Mouse (Mus musculus) cortical plate, adult 2 months (tissue): ENCODE data around the gene Ascc1.

Source experiments
- CTCF ChIP-seq: fragments of 200-500 bp; IDR thresholded peaks from 2 replicates; pipeline ENCODE4 v1.5.1; 2011; ENCODE audit warnings: mild to moderate bottlenecking, control low read depth, low read length; ENCODE audit not compliant: insufficient read depth; ENCODE audit errors: extremely low read depth
- POLR2A ChIP-seq: fragments of 200-500 bp; IDR thresholded peaks from 2 replicates; pipeline ENCODE4 v1.6.1; 2011; ENCODE audit warnings: mild to moderate bottlenecking, low read length, control low read depth; ENCODE audit not compliant: insufficient read depth; ENCODE audit errors: extremely low read depth

GRCm38 (mm10) chr10:60115345-60116185 lies 113.0 kb downstream of the Ascc1 start:
- TF ChIP-seq POLR2A (no peak), CTCF (no peak)
